Mouse (Mus musculus) CH12.LX (cell line): ENCODE results near the gene Tmem69. TPM values are rescaled to one million over a fixed set of nuclear protein-coding genes. Genes with fewer than 3 reads are reported as not detected.
A peak's percentile ranks its signal among the peaks of the same experiment; 100 is the strongest.

ENCODE experiments used
- DNase-seq: peaks from one replicate; pipeline ENCODE4 v3.0.0-alpha.2; 2013; ENCODE audit errors: extremely low read depth
- H3K27ac ChIP-seq: 2 replicates; pipeline ENCODE4 v1.5.1; 2012; ENCODE audit warnings: low read depth, mild to moderate bottlenecking, control low read depth, moderate library complexity; ENCODE audit not compliant: insufficient read depth
- H3K27me3 ChIP-seq: replicated peaks from 2 replicates; pipeline ENCODE3; 2012; ENCODE audit warnings: inconsistent platforms
- H3K36me3 ChIP-seq, 2 experiments: replicated peaks in 1 of 2; 2 replicates each; pipeline versions ENCODE3 to v1.6.1; 2012; ENCODE audit warnings: inconsistent platforms in 1 of 2, low read length in 1 of 2, mild to moderate bottlenecking in 1 of 2, mixed read lengths in 1 of 2, moderate library complexity in 1 of 2; ENCODE audit not compliant: control insufficient read depth in 1 of 2, insufficient read depth in 1 of 2
- H3K4me1 ChIP-seq, 2 experiments: 2 replicates each; pipeline ENCODE4 v1.6.1; 2012; ENCODE audit warnings: inconsistent platforms in 1 of 2, moderate library complexity in 1 of 2; ENCODE audit not compliant: insufficient read depth in 2 of 2, control insufficient read depth in 1 of 2
- H3K4me2 ChIP-seq: 2 replicates; pipeline ENCODE4 v1.6.1; 2012; ENCODE audit warnings: low read depth, mild to moderate bottlenecking, control low read depth; ENCODE audit not compliant: poor library complexity, insufficient read depth, severe bottlenecking
- H3K4me3 ChIP-seq, 3 experiments: fragments of 150-350 bp in 1 of 3; sonication (generic) in 1 of 3; replicated peaks in 1 of 3; 2 replicates each; pipeline versions ENCODE3 to v1.5.1; 2011 to 2012; ENCODE audit warnings: low read depth in 2 of 3, low read length in 2 of 3, mild to moderate bottlenecking in 2 of 3, moderate library complexity in 2 of 3, control low read depth in 1 of 3, improper control_type of control experiment in 1 of 3, inconsistent platforms in 1 of 3, mixed read lengths in 1 of 3; ENCODE audit not compliant: poor library complexity in 1 of 3
- H3K79me2 ChIP-seq: replicated peaks from 2 replicates; pipeline ENCODE4 v1.6.1; 2012; ENCODE audit warnings: mild to moderate bottlenecking, moderate library complexity; ENCODE audit not compliant: control insufficient read depth, poor library complexity, insufficient read depth, severe bottlenecking; ENCODE audit errors: extremely low read depth
- H3K9ac ChIP-seq: 2 replicates; pipeline ENCODE4 v1.6.1; 2012; ENCODE audit warnings: low read depth, mild to moderate bottlenecking, control low read depth, moderate library complexity; ENCODE audit not compliant: insufficient read depth
- H3K9me3 ChIP-seq: replicated peaks from 2 replicates; pipeline ENCODE3; 2012; ENCODE audit warnings: low read length, inconsistent platforms, mixed read lengths
- CHD1 ChIP-seq: IDR thresholded peaks from 2 replicates; pipeline ENCODE4 v1.6.1; 2012; ENCODE audit warnings: low read depth, low read length, improper control_type of control experiment, inconsistent platforms
- CTCF ChIP-seq, 2 experiments: IDR thresholded peaks in 1 of 2; conservative IDR thresholded peaks in 1 of 2; 2 replicates each; pipeline ENCODE4 v1.5.1; 2011 to 2012; ENCODE audit warnings: low read depth in 2 of 2, low read length in 2 of 2, improper control_type of control experiment in 1 of 2, inconsistent platforms in 1 of 2, mild to moderate bottlenecking in 1 of 2, moderate library complexity in 1 of 2
- E2F4 ChIP-seq: IDR thresholded peaks from 2 replicates; pipeline ENCODE4 v1.6.1; 2011; ENCODE audit warnings: low read depth, low read length, improper control_type of control experiment; ENCODE audit not compliant: insufficient replicate concordance
- EP300 ChIP-seq: IDR thresholded peaks from 2 replicates; pipeline ENCODE4 v1.6.1; 2011; ENCODE audit warnings: low read length, improper control_type of control experiment
- GABPA ChIP-seq: IDR thresholded peaks from 2 replicates; pipeline ENCODE4 v1.6.1; 2012; ENCODE audit warnings: low read depth, low read length, improper control_type of control experiment, inconsistent platforms; ENCODE audit not compliant: insufficient replicate concordance
- HCFC1 ChIP-seq: IDR thresholded peaks from 2 replicates; pipeline ENCODE4 v1.6.1; 2012; ENCODE audit warnings: low read depth, mild to moderate bottlenecking, inconsistent platforms, low read length, improper control_type of control experiment
- IRF4 ChIP-seq: IDR thresholded peaks from 2 replicates; pipeline ENCODE4 v1.6.1; 2014; ENCODE audit warnings: low read depth, mild to moderate bottlenecking, inconsistent platforms, low read length, improper control_type of control experiment
- JUND ChIP-seq: conservative IDR thresholded peaks from 2 replicates; pipeline ENCODE4 v1.6.1; 2011; ENCODE audit warnings: low read depth, low read length, improper control_type of control experiment
- KAT2A ChIP-seq: IDR thresholded peaks from 2 replicates; pipeline ENCODE4 v1.6.1; 2012; ENCODE audit warnings: low read length, improper control_type of control experiment, inconsistent platforms; ENCODE audit not compliant: insufficient replicate concordance
- MAX ChIP-seq: IDR thresholded peaks from 2 replicates; pipeline ENCODE4 v1.6.1; 2011; ENCODE audit warnings: low read length, improper control_type of control experiment
- MAZ ChIP-seq: IDR thresholded peaks from 2 replicates; pipeline ENCODE4 v1.6.1; 2012; ENCODE audit warnings: low read depth, mild to moderate bottlenecking, inconsistent platforms, low read length, improper control_type of control experiment, moderate library complexity
- MEF2A ChIP-seq: IDR thresholded peaks from 2 replicates; pipeline ENCODE4 v1.6.1; 2014; ENCODE audit warnings: low read depth, mild to moderate bottlenecking, inconsistent platforms, low read length, improper control_type of control experiment, borderline replicate concordance
- MXI1 ChIP-seq: IDR thresholded peaks from 2 replicates; pipeline ENCODE4 v1.6.1; 2011; ENCODE audit warnings: mild to moderate bottlenecking, low read depth, low read length, improper control_type of control experiment
- NELFE ChIP-seq: IDR thresholded peaks from 2 replicates; pipeline ENCODE4 v1.6.1; 2011; ENCODE audit warnings: low read depth, low read length, improper control_type of control experiment
- PAX5 ChIP-seq: IDR thresholded peaks from 2 replicates; pipeline ENCODE4 v1.6.1; 2012; ENCODE audit warnings: low read length, inconsistent platforms, mixed read lengths
- RAD21 ChIP-seq: IDR thresholded peaks from 2 replicates; pipeline ENCODE4 v1.6.1; 2011; ENCODE audit warnings: low read depth, mild to moderate bottlenecking, low read length, improper control_type of control experiment, moderate library complexity
- RCOR1 ChIP-seq: conservative IDR thresholded peaks from 2 replicates; pipeline ENCODE4 v1.6.1; 2012; ENCODE audit warnings: low read depth, mild to moderate bottlenecking, inconsistent platforms, low read length, improper control_type of control experiment
- SMC3 ChIP-seq: IDR thresholded peaks from 2 replicates; pipeline ENCODE4 v1.6.1; 2011; ENCODE audit warnings: low read depth, low read length, improper control_type of control experiment
- TBP ChIP-seq: conservative IDR thresholded peaks from 2 replicates; pipeline ENCODE4 v1.6.1; 2011; ENCODE audit warnings: low read depth, low read length, improper control_type of control experiment
- TCF12 ChIP-seq: IDR thresholded peaks from 2 replicates; pipeline ENCODE4 v1.6.1; 2014; ENCODE audit warnings: low read depth, mild to moderate bottlenecking, inconsistent platforms, low read length, improper control_type of control experiment
- USF1 ChIP-seq: IDR thresholded peaks from 2 replicates; pipeline ENCODE4 v1.6.1; 2014; ENCODE audit warnings: low read depth, mild to moderate bottlenecking, inconsistent platforms, low read length, improper control_type of control experiment
- ZNF384 ChIP-seq: IDR thresholded peaks from 2 replicates; pipeline ENCODE4 v1.6.1; 2012; ENCODE audit warnings: low read depth, low read length, improper control_type of control experiment, inconsistent platforms
- dilution Hi-C: fragments of 300-500 bp; cut with MboI; formaldehyde crosslinking; loops from 2 replicates; pipeline ENCODE4 v1.14.3; 2020; ENCODE audit warnings: low sequenced_read_pairs; ENCODE audit not compliant: extremely low pct_unique_long_range_greater_than_20kb, extremely low pct_ligation_motif_present
- in situ Hi-C: fragments of 300-500 bp; cut with MboI; formaldehyde crosslinking; loops from 3 replicates; pipeline ENCODE4 v1.14.3; 2019; ENCODE audit warnings: low sequenced_read_pairs, low pct_ligation_motif_present, low pct_unique_long_range_greater_than_20kb, mixed read lengths
- polyA plus RNA-seq: library from polyadenylated mRNA; unstranded; fragments of >175 nt; gene quantifications from 2 replicates; pipeline ENCODE4 v1.2.1, GENCODE M21; 2012; ENCODE audit warnings: low read depth; ENCODE audit not compliant: insufficient read length
- total RNA-seq, 2 experiments: library from RNA; depleted of rRNA; stranded (reverse); fragments of 300-350 nt in 1 of 2; fragments of >200 nt in 1 of 2; gene quantifications; 2 replicates each; pipeline ENCODE4 v1.2.3; 2012 to 2014

Gene Tmem69
- total and polyA plus RNA-seq, 3 experiments, result 5.3 to 29.2 (median 22.3) TPM

- TF ChIP-seq CHD1, result peak; percentile 79; the same call in 1 of the 2 replicates
- peak; percentile 59 for TF ChIP-seq MAX
- no peak for TF ChIP-seq USF1
- peak; percentile 22; the same call in 1 of the 2 replicates for TF ChIP-seq GABPA
- TF ChIP-seq ZNF384, result no peak
- no peak for TF ChIP-seq PAX5
These were observed 41.5 kb upstream of the Tmem69 start (continued) for GRCm38 (mm10) chr4:116596978-116597881.

- Histone ChIP-seq H3K9me3 (peaks cover 2% of the 10 kb centered on the region), H3K9ac (peak within 1 kb of the TSS; percentile 93), H3K4me1 (peaks cover 0 to 24% of the 10 kb centered on the region in 2 experiments; a peak in 2 of 4 replicates), H3K4me3 (peak within 1 kb of the TSS; percentile 80 to 90 (median 82)), H3K36me3 (peaks cover 39 to 60% of the 10 kb centered on the region in 2 experiments), H3K4me2 (peak within 1 kb of the TSS; percentile 58), H3K27ac (peak within 1 kb of the TSS; percentile 95), H3K27me3 (no peaks in the 10 kb centered on the region), H3K79me2 (peaks cover 6% of the 10 kb centered on the region)
- in situ Hi-C loops, result no loop called here
- TF ChIP-seq RCOR1, result no peak
- no peak for TF ChIP-seq MXI1
- no peak for TF ChIP-seq TCF12
- TF ChIP-seq TBP, result no peak
- no peak for TF ChIP-seq JUND
- TF ChIP-seq SMC3, result peak; percentile 36
- peak in 1 of 2 experiments; percentile 53; a peak in 2 of 4 replicates for TF ChIP-seq CTCF (conservative IDR thresholded peaks at IDR 0.05 in 1 of 2, IDR thresholded peaks at IDR 0.05 in 1 of 2; ENCODE audit: low read depth in 2 of 2, low read length in 2 of 2)
- TF ChIP-seq RAD21, result peak; percentile 17
- TF ChIP-seq NELFE, result no peak
- TF ChIP-seq HCFC1, result no peak
- no peak; the same call in 1 of the 2 replicates for TF ChIP-seq MAX
- dilution Hi-C loops, result no loop called here
- DNase-seq, result peak; percentile 39
These were observed 40.6 kb upstream of the Tmem69 start, which contains the start of gene Ccdc17 for GRCm38 (mm10) chr4:116596379-116596778. Ccdc17 (plus strand) TSS chr4:116596654.

GRCm38 (mm10) chr4:116595793-116596192 is 40.1 kb upstream of the Tmem69 start:
- Histone ChIP-seq H3K27me3 (no peaks in the 10 kb centered on the region), H3K36me3 (peaks cover 39 to 60% of the 10 kb centered on the region in 2 experiments), H3K79me2 (peaks cover 6% of the 10 kb centered on the region), H3K9me3 (peaks cover 2% of the 10 kb centered on the region), H3K4me3 (peak overlapping the region in 1 of 3 experiments; percentile 80), H3K4me2 (peak overlapping the region; percentile 58; the same call in 1 of the 2 replicates), H3K27ac (no peak overlapping the region), H3K9ac (no peak overlapping the region; the same call in 1 of the 2 replicates), H3K4me1 (peaks cover 0 to 24% of the 10 kb centered on the region in 2 experiments; a peak in 2 of 4 replicates)
- TF ChIP-seq CTCF (conservative IDR thresholded peaks at IDR 0.05 in 1 of 2, IDR thresholded peaks at IDR 0.05 in 1 of 2; ENCODE audit: low read depth in 2 of 2, low read length in 2 of 2), result no peak
- TF ChIP-seq EP300, result no peak
- no peak for TF ChIP-seq IRF4
- TF ChIP-seq CHD1, result no peak
- no peak for TF ChIP-seq E2F4
- no peak for TF ChIP-seq KAT2A
- TF ChIP-seq NELFE, result no peak
- no peak for TF ChIP-seq TBP
- TF ChIP-seq MAZ, result no peak
- TF ChIP-seq MEF2A, result no peak
- in situ Hi-C loops, result no loop called here
- dilution Hi-C loops, result no loop called here
- no peak for DNase-seq
